ENCODE assay signal across 14 mouse cellular contexts in the genomic region with DNA sequence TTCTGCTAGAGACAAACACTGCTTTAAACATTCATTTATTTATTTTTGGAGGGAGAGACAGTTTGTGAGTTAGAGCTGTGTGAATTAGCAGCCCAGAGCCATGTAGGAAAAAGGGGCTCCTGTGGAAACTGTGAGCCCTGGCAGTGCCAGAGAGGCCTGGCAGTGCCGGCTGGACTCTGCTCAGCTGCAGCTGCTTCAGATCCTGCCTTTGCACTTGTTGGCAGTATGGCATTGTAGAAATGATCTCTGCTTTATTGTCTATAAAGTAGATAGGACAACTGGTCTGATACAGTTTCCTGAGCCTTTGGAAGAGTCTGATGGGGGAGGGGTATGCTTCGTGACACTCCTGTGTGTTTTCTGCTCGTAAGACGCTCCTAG.
DNase-seq lines count a peak whose midpoint lies in the region; ATAC-seq and TF ChIP-seq lines count a peak whose summit lies in the region.
"Had no signal": no experiment of that assay in that cellular context is flagged by ENCODE, and none has a peak within 500 bp of the region (broad histone marks: within the 10 kb centered on the region; RNA-seq: fewer than 3 reads in every experiment).

No protein-coding gene starts in this region.

- intact Hi-C loops in left cerebral cortex, postnatal 4 days (cut with DNase I), result no loop called here
- intact Hi-C loops in left cerebral cortex, postnatal 36 days (cut with DNase I), result no loop called here

- peaks cover 11% of the 10 kb centered on the region for H3K36me3 ChIP-seq in forebrain, embryonic 14.5 days (ENCODE audit: control insufficient read depth, insufficient read depth, low read length)
- H3K36me3 ChIP-seq in forebrain, embryonic 16.5 days (ENCODE audit: control insufficient read depth, insufficient read depth), result peaks cover 6% of the 10 kb centered on the region
- peaks cover 4% of the 10 kb centered on the region for H3K36me3 ChIP-seq in embryonic facial prominence, embryonic 15.5 days
- peaks cover 12% of the 10 kb centered on the region for H3K36me3 ChIP-seq in myocyte (ENCODE audit: control insufficient read depth, insufficient read depth)

- H3K9ac ChIP-seq in forebrain, embryonic 14.5 days (ENCODE audit: low read length), result no peak overlapping the region
- H3K9ac ChIP-seq in forebrain, embryonic 16.5 days (replicated peaks; ENCODE audit: low read depth, low read length), result no peak overlapping the region
- no peak overlapping the region for H3K9ac ChIP-seq in embryonic facial prominence, embryonic 15.5 days
- H3K9ac ChIP-seq: embryonic facial prominence, embryonic 12.5 days; limb, embryonic 15.5 days had no signal

- no peaks in the 10 kb centered on the region for H3K9me3 ChIP-seq in forebrain, embryonic 14.5 days (replicated peaks; ENCODE audit: control insufficient read depth, low read length)
- no peaks in the 10 kb centered on the region for H3K9me3 ChIP-seq in forebrain, embryonic 16.5 days (ENCODE audit: control insufficient read depth, low read length)
- H3K9me3 ChIP-seq in embryonic facial prominence, embryonic 15.5 days (replicated peaks), result no peaks in the 10 kb centered on the region
- H3K9me3 ChIP-seq: embryonic facial prominence, embryonic 12.5 days; limb, embryonic 15.5 days had no signal

- H3K4me2 ChIP-seq in forebrain, embryonic 14.5 days (ENCODE audit: low read length), result no peak overlapping the region
- H3K4me2 ChIP-seq in forebrain, embryonic 16.5 days (ENCODE audit: low read length), result no peak overlapping the region
- no peak overlapping the region for H3K4me2 ChIP-seq in embryonic facial prominence, embryonic 15.5 days (replicated peaks)
- peak overlapping the region; percentile 77 for H3K4me2 ChIP-seq in myocyte (ENCODE audit: low read depth)
- H3K4me2 ChIP-seq: embryonic facial prominence, embryonic 12.5 days; limb, embryonic 15.5 days had no signal

- no peak for TF ChIP-seq POLR2A in myocyte (IDR thresholded peaks at IDR 0.05; ENCODE audit: insufficient read length, low read depth)

- no peaks in the 10 kb centered on the region for H3K27me3 ChIP-seq in forebrain, embryonic 14.5 days (replicated peaks; ENCODE audit: control insufficient read depth, insufficient read depth, low read length)
- no peaks in the 10 kb centered on the region for H3K27me3 ChIP-seq in forebrain, embryonic 16.5 days (replicated peaks; ENCODE audit: control insufficient read depth, insufficient read depth, low read length)
- H3K27me3 ChIP-seq in embryonic facial prominence, embryonic 15.5 days, result no peaks in the 10 kb centered on the region
- no peaks in the 10 kb centered on the region for H3K27me3 ChIP-seq in myocyte (ENCODE audit: control insufficient read depth, insufficient read depth, insufficient read length)
- H3K27me3 ChIP-seq: embryonic facial prominence, embryonic 12.5 days; limb, embryonic 15.5 days had no signal

- no peak overlapping the region for H3ac ChIP-seq in myocyte (ENCODE audit: control insufficient read depth, insufficient read length)

- H3K4me1 ChIP-seq in forebrain, embryonic 14.5 days (ENCODE audit: control insufficient read depth, insufficient read depth, low read length), result peaks cover 40% of the 10 kb centered on the region
- H3K4me1 ChIP-seq in forebrain, embryonic 16.5 days (replicated peaks; ENCODE audit: control insufficient read depth, insufficient read depth, low read length), result peaks cover 43% of the 10 kb centered on the region
- H3K4me1 ChIP-seq in embryonic facial prominence, embryonic 15.5 days, result peaks cover 50% of the 10 kb centered on the region

- no peak overlapping the region for H3K4me3 ChIP-seq in forebrain, embryonic 14.5 days (ENCODE audit: low read depth, low read length)
- no peak overlapping the region for H3K4me3 ChIP-seq in forebrain, embryonic 16.5 days (replicated peaks; ENCODE audit: low read length)
- no peak overlapping the region for H3K4me3 ChIP-seq in embryonic facial prominence, embryonic 15.5 days (replicated peaks)
- no peak overlapping the region for H3K4me3 ChIP-seq in myocyte
- H3K4me3 ChIP-seq: embryonic facial prominence, embryonic 12.5 days; limb, embryonic 15.5 days had no signal

- peaks cover 99% of the 10 kb centered on the region for H3K79me2 ChIP-seq in myocyte (ENCODE audit: control insufficient read depth, insufficient read depth)

- no peak for ATAC-seq in forebrain, embryonic 14.5 days
- no peak for ATAC-seq in forebrain, embryonic 16.5 days
- ATAC-seq in embryonic facial prominence, embryonic 15.5 days (ENCODE audit: insufficient number of reproducible peaks, low FRiP score, low TSS enrichment, low read depth), result no peak
- ATAC-seq: CD4-positive, CD25-positive, alpha-beta regulatory T cell, adult 4 months had no signal

- WGBS in forebrain, embryonic 14.5 days, result 74% methylated on average over 4 of the region's 4 CpGs
- WGBS in forebrain, embryonic 16.5 days, result 55% methylated on average over 4 of the region's 4 CpGs
- 54% methylated on average over 4 of the region's 4 CpGs for WGBS in embryonic facial prominence, embryonic 15.5 days

- no peak for DNase-seq in forebrain, embryonic 14.5 days (ENCODE audit: low spot score)
- peak; percentile 53 for DNase-seq in left cerebral cortex, postnatal 4 days
- no peak for DNase-seq in left cerebral cortex, postnatal 36 days (ENCODE audit: low spot score in 2 of 2)
- no peak for DNase-seq in adrenal gland, adult 2 months
- no peak for DNase-seq in lung, postnatal 36 days
- DNase-seq: gastrocnemius, postnatal 10 days; right cerebral cortex, postnatal 14 days; thymus, adult 18-20 months had no signal

- peak overlapping the region; percentile 33; the same call in 1 of the 2 replicates for H3K27ac ChIP-seq in forebrain, embryonic 14.5 days (ENCODE audit: low read depth, low read length)
- no peak overlapping the region for H3K27ac ChIP-seq in forebrain, embryonic 16.5 days (ENCODE audit: low read length)
- peak overlapping the region; percentile 76; the same call in 1 of the 2 replicates for H3K27ac ChIP-seq in embryonic facial prominence, embryonic 15.5 days (replicated peaks)
- H3K27ac ChIP-seq: embryonic facial prominence, embryonic 12.5 days had no signal

TF ChIP-seq in myocyte, 11 proteins besides CTCF, POLR2A, EP300 and RAD21:
- TF ChIP-seq TCF12 (IDR thresholded peaks at IDR 0.05; ENCODE audit: insufficient read depth, poor library complexity, severe bottlenecking), result no peak
- TF ChIP-seq USF1 (IDR thresholded peaks at IDR 0.05; ENCODE audit: low read depth), result no peak
- TF ChIP-seq E2F4 (IDR thresholded peaks at IDR 0.05; ENCODE audit: insufficient read depth), result no peak
- TF ChIP-seq MAX (IDR thresholded peaks at IDR 0.05; ENCODE audit: low read depth), result no peak
- TF ChIP-seq REST (IDR thresholded peaks at IDR 0.05; ENCODE audit: insufficient read depth, insufficient read length), result no peak
- no peak for TF ChIP-seq TCF3 (IDR thresholded peaks at IDR 0.05; ENCODE audit: insufficient read length, low read depth)
- peak in 1 of 3 experiments; percentile 47 for TF ChIP-seq MYOD1 (IDR thresholded peaks at IDR 0.05; ENCODE audit: control insufficient read depth in 1 of 3, insufficient read length in 2 of 3, low read depth in 2 of 3)
- no peak for TF ChIP-seq POLR2AphosphoS2 (IDR thresholded peaks at IDR 0.05; ENCODE audit: insufficient read length, low read depth)
- peak in 2 of 3 experiments; percentile 27 to 72 for TF ChIP-seq MYOG (IDR thresholded peaks at IDR 0.05; ENCODE audit: control insufficient read depth in 1 of 3, insufficient read depth in 1 of 3, insufficient read length in 2 of 3, low read depth in 2 of 3)
- TF ChIP-seq SRF (IDR thresholded peaks at IDR 0.05; ENCODE audit: control insufficient read depth, insufficient read length, low read depth), result no peak
